In genomic region chr8:86756948-86757733, GRCm38 (mm10) we compare ENCODE assay signal across 8 mouse cellular contexts. TPM values are rescaled to one million over a fixed set of nuclear protein-coding genes. Genes with fewer than 3 reads are reported as not detected.
DNase-seq lines count a peak whose midpoint lies in the region; ATAC-seq and TF ChIP-seq lines count a peak whose summit lies in the region.

No protein-coding gene starts in this region.

- H3K36me3 ChIP-seq in embryonic facial prominence, embryonic 14.5 days (ENCODE audit: control insufficient read depth, insufficient read depth, low read length), result no peaks in the 10 kb centered on the region
- no peaks in the 10 kb centered on the region for H3K36me3 ChIP-seq in hindbrain, embryonic 11.5 days (ENCODE audit: control insufficient read depth, insufficient read depth, low read length)

- TF ChIP-seq CTCF in gastrocnemius, adult 2 months (IDR thresholded peaks at IDR 0.05), result no peak

- 0 out of 2 replicates have a peak, but pooled peaks have one; percentile 26 for ATAC-seq in embryonic facial prominence, embryonic 14.5 days (ENCODE audit: low read depth)
- no peak for ATAC-seq in hindbrain, embryonic 11.5 days (ENCODE audit: low FRiP score)

- DNase-seq in gastrocnemius, adult 2 months, result peak; percentile 58
- DNase-seq in gastrocnemius, postnatal 36 days, result no peak
- peak; percentile 22 for DNase-seq in embryonic facial prominence, embryonic 14.5 days (ENCODE audit: low spot score)
- peak; percentile 44 for DNase-seq in hindbrain, embryonic 11.5 days (ENCODE audit: low spot score)
- peak; percentile 54 for DNase-seq in layer of hippocampus, adult 9-11 months
- DNase-seq in lung, postnatal 36 days, result peak; percentile 79
- peak; percentile 57 for DNase-seq in right cerebral cortex, postnatal 25 days
- no peak for DNase-seq in thymus, postnatal 14 days

- H3K4me1 ChIP-seq in embryonic facial prominence, embryonic 14.5 days (ENCODE audit: control insufficient read depth, insufficient read depth, low read length), result no peaks in the 10 kb centered on the region
- H3K4me1 ChIP-seq in hindbrain, embryonic 11.5 days (replicated peaks; ENCODE audit: control insufficient read depth, insufficient read depth, low read length), result 0 out of 2 replicates have a peak, but pooled peaks cover 2% of the 10 kb centered on the region

- no peaks in the 10 kb centered on the region for H3K27me3 ChIP-seq in embryonic facial prominence, embryonic 14.5 days (replicated peaks; ENCODE audit: control insufficient read depth, insufficient read depth, low read length)
- no peaks in the 10 kb centered on the region for H3K27me3 ChIP-seq in hindbrain, embryonic 11.5 days (ENCODE audit: control insufficient read depth, insufficient read depth, low read length)

- 25% methylated on average over 23 of the region's 23 CpGs for WGBS in embryonic facial prominence, embryonic 14.5 days
- 25% methylated on average over 23 of the region's 23 CpGs for WGBS in hindbrain, embryonic 11.5 days

- intact Hi-C loops in gastrocnemius, adult 2 months (cut with DNase I), result no loop called here
- intact Hi-C loops in gastrocnemius, postnatal 36 days (cut with DNase I), result no loop called here

- no peak overlapping the region for H3K9ac ChIP-seq in embryonic facial prominence, embryonic 14.5 days (ENCODE audit: low read depth, low read length)
- H3K9ac ChIP-seq in hindbrain, embryonic 11.5 days (ENCODE audit: low read depth, low read length), result no peak overlapping the region

- no peaks in the 10 kb centered on the region for H3K9me3 ChIP-seq in embryonic facial prominence, embryonic 14.5 days (ENCODE audit: control insufficient read depth, low read length)
- H3K9me3 ChIP-seq in hindbrain, embryonic 11.5 days (ENCODE audit: control insufficient read depth, low read length), result no peaks in the 10 kb centered on the region

- H3K4me2 ChIP-seq in embryonic facial prominence, embryonic 14.5 days (ENCODE audit: low read depth, low read length), result peak overlapping the region; percentile 33; the same call in 1 of the 2 replicates
- H3K4me2 ChIP-seq in hindbrain, embryonic 11.5 days (replicated peaks; ENCODE audit: low read depth, low read length), result peak overlapping the region; percentile 13; the same call in 1 of the 2 replicates

- peak overlapping the region; percentile 58 for H3K27ac ChIP-seq in gastrocnemius, adult 2 months
- H3K27ac ChIP-seq in embryonic facial prominence, embryonic 14.5 days (replicated peaks; ENCODE audit: low read depth, low read length), result no peak overlapping the region
- H3K27ac ChIP-seq in hindbrain, embryonic 11.5 days (ENCODE audit: low read depth, low read length), result no peak overlapping the region

- H3K4me3 ChIP-seq in gastrocnemius, adult 2 months, result peak overlapping the region; percentile 63
- no peak overlapping the region for H3K4me3 ChIP-seq in embryonic facial prominence, embryonic 14.5 days (ENCODE audit: low read depth, low read length)
- H3K4me3 ChIP-seq in hindbrain, embryonic 11.5 days (ENCODE audit: low read depth, low read length), result no peak overlapping the region

RNA-seq across cellular contexts. Expression of gene Siah1a, which starts 11.4 kb away (rescaled TPM):
- 10 to 100 TPM in 1 of 2 experiments, 1 to 10 TPM in 1; 9.6 to 14.9 TPM for total RNA-seq in gastrocnemius, adult 2 months (2021)
- 10 to 100 TPM in 1 of 2 experiments, 1 to 10 TPM in 1; 9.6 to 10.8 TPM for total RNA-seq in gastrocnemius, postnatal 36 days (2021)
- 42.7 and 46.3 TPM in 2 replicates for polyA plus RNA-seq in embryonic facial prominence, embryonic 14.5 days (2014; fragmentation: Nextera tagmentation; extraction: Ambion mirVana)
- 78.8 and 82.9 TPM in 2 replicates for polyA plus RNA-seq in hindbrain, embryonic 11.5 days (2014; fragmentation: Nextera tagmentation; extraction: Ambion mirVana)

RNA-seq across cellular contexts. Expression of gene Gm10638, which starts 11.6 kb away (rescaled TPM):
- total RNA-seq in gastrocnemius, adult 2 months (2021), result 1 to 10 TPM; 4.9 to 5.3 TPM
- 1 to 10 TPM; 3.9 to 7.0 TPM for total RNA-seq in gastrocnemius, postnatal 36 days (2021)
- 4.1 and 5.2 TPM in 2 replicates for polyA plus RNA-seq in embryonic facial prominence, embryonic 14.5 days (2014; fragmentation: Nextera tagmentation; extraction: Ambion mirVana)
- polyA plus RNA-seq in hindbrain, embryonic 11.5 days (2014; fragmentation: Nextera tagmentation; extraction: Ambion mirVana), result 5.9 and 6.3 TPM in 2 replicates

Comparison
In these comparisons a context has a peak if more than half of its experiments do, and no peak if none do; other contexts are left out.
1. DNase-seq: peak in gastrocnemius, adult 2 months (single experiment), embryonic facial prominence, embryonic 14.5 days (single experiment), hindbrain, embryonic 11.5 days (single experiment), layer of hippocampus, adult 9-11 months (single experiment), lung, postnatal 36 days (single experiment) and right cerebral cortex, postnatal 25 days (single experiment); none in gastrocnemius, postnatal 36 days (0 of 2) and thymus, postnatal 14 days (single experiment).